Mouse (Mus musculus) stomach, postnatal 0 days (tissue): ENCODE results near the gene Acsl6.
A peak's percentile ranks its signal among the peaks of the same experiment; 100 is the strongest.

ENCODE experiments used
- CTCF ChIP-seq: IDR thresholded peaks from 2 replicates; pipeline ENCODE4 v1.5.1; 2016; ENCODE audit warnings: antibody characterized with exemption, low read depth, mild to moderate bottlenecking, moderate library complexity
- EP300 ChIP-seq: optimal IDR thresholded peaks from 2 replicates; pipeline ENCODE3; 2016; ENCODE audit warnings: antibody characterized with exemption

DNA sequence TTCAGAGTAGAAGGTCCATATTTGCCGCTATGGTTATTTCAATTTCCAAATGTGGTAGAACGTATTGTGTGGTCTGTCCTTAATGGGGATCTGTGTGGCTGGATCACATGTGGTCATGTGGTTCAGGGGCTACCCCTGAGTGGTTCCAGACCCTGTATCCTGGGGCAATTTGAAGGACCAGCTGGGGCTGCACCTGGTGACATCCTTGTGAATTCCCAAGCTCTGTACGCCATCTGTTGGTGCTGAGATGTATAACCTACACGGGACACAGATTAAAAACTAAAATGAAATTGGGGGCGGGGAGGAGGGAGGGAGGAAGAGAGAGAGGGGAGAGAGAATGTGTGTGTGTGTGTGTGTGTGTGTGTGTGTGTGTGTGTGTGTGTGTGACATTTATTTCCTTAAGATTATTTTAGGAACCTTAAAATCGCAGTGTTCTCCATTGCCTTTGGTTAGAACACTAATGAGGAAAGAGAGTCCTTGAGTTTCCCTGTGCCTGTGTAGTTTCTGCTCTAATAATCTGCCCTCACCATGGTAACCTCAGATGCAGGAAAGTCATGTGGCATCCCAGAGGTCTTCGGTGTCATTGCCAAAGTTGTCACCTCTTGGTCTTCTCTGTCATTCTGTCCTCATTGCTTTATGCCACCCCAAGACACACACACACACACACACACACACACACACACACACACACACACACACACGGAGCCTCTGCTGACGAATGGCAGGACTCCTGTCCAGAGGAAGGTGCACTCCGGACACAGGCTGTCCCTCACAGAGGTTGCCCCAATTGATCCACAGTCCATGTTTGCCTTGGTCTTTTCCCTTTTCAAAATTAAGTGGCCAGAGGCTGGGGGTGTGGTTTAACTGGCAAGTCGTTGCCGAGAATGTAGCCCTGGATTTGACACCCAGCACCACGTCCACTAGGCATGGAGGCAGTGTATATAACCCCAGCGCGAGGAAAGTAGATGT lies 51.3 kb downstream of the Acsl6 start:
- TF ChIP-seq EP300 (no peak), CTCF (peak; percentile 76)
